Mouse (Mus musculus): ENCODE measurements around the gene Avp. TPM values are rescaled to one million over a fixed set of nuclear protein-coding genes. Genes with fewer than 3 reads are reported as not detected.
"Not testable (repeated sequence)": the region's sequence is repeated elsewhere in the genome, so short reads cannot be mapped to it uniquely, and the experiment has no call there.

Avp gene
- polyA plus RNA-seq, 1 experiment from 2014 or later: 49.3 TPM

DNA sequence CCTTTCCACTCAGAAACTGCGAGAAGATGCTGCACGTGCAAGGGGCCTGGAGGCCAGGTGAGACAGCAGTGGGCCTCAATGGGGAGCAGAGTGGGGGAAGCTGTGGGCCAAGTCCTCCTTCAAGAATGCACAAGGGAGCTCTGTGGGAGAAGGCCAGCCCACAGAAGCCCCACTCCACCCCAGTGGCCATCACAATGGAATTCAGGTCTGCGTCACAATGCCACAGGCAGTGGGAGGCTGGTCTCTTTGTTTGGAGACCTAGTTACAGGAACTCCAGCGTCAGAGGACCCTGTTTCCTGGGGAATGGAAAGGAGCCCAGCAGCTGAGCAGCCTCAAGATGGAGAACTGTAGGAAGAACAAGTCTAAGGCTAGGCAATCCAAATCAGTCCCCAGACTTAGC, 6.8 kb upstream of the Avp start:
- H3K9me3 ChIP-seq: no peaks in the 10 kb centered on the region
- no peak overlapping the region for H3K27ac ChIP-seq (replicated peaks)
- 63% methylated on average over 4 of the region's 4 CpGs for WGBS
- H3K4me2 ChIP-seq (replicated peaks): no peak overlapping the region
- H3K36me3 ChIP-seq: peaks cover 21% of the 10 kb centered on the region
- H3K27me3 ChIP-seq: 0 out of 2 replicates have a peak, but pooled peaks cover under 1% of the 10 kb centered on the region
- no peak for ATAC-seq (replicated peaks)
- no peak overlapping the region for H3K4me3 ChIP-seq
- H3K9ac ChIP-seq (replicated peaks): no peak overlapping the region
- no peaks in the 10 kb centered on the region for H3K4me1 ChIP-seq

DNA sequence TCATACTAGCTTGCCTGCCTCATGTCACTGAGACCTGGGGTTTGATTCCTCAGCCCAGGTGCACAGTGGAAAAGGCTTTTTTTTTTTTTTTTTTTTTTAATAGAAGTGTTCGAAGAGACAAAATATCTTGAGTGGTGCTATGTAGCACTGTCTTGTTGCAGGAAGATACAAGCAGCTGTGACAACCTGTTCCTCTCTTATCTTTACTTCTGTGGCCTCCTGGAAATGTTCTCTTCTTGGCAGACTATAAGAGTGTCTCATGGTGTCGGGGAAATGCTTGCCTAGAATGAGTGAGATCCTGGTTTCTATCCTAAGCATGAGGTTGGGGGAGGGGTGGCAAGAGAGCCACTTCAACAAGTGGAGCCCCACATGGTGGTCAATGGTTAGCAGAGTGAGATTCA, 6.0 kb upstream of the Avp start:
- ATAC-seq (replicated peaks): no peak
- H3K9ac ChIP-seq (replicated peaks): no peak overlapping the region
- no peak overlapping the region for H3K4me2 ChIP-seq (replicated peaks)
- no peaks in the 10 kb centered on the region for H3K4me1 ChIP-seq
- H3K4me3 ChIP-seq: no peak overlapping the region
- H3K36me3 ChIP-seq: peaks cover 19% of the 10 kb centered on the region
- no peaks in the 10 kb centered on the region for H3K9me3 ChIP-seq
- WGBS: 97% methylated on average over 2 of the region's 2 CpGs
- no peak overlapping the region for H3K27ac ChIP-seq (replicated peaks)
- 0 out of 2 replicates have a peak, but pooled peaks cover 5% of the 10 kb centered on the region for H3K27me3 ChIP-seq

- no peak for ATAC-seq (replicated peaks)
- H3K36me3 ChIP-seq: peaks cover 9% of the 10 kb centered on the region; the same call in 1 of the 2 replicates
- 90% methylated on average over 6 of the region's 6 CpGs for WGBS
These were observed 3.7 kb upstream of the Avp start for GRCm38 (mm10) chr2:130586016-130586415.

GRCm38 (mm10) chr2:130583902-130584560, 1.7 kb upstream of the Avp start:
- no peak overlapping the region for H3K9ac ChIP-seq (replicated peaks)
- 80% methylated on average over 10 of the region's 10 CpGs for WGBS
- no peak overlapping the region for H3K4me3 ChIP-seq
- ATAC-seq (replicated peaks): no peak
- no peaks in the 10 kb centered on the region for H3K9me3 ChIP-seq
- H3K4me2 ChIP-seq (replicated peaks): no peak overlapping the region
- no peak overlapping the region for H3K27ac ChIP-seq (replicated peaks)
- H3K27me3 ChIP-seq: peaks cover 40% of the 10 kb centered on the region
- H3K4me1 ChIP-seq: peaks cover 11% of the 10 kb centered on the region; the same call in 1 of the 2 replicates
- H3K36me3 ChIP-seq: no peaks in the 10 kb centered on the region

More at GRCm38 (mm10) chr2:130586016-130586415, 3.7 kb upstream of the Avp start:
- H3K9me3 ChIP-seq: no peaks in the 10 kb centered on the region
- H3K27ac ChIP-seq (replicated peaks): no peak overlapping the region
- H3K4me3 ChIP-seq: no peak overlapping the region
- H3K9ac ChIP-seq (replicated peaks): no peak overlapping the region
- peaks cover 1% of the 10 kb centered on the region; the same call in 1 of the 2 replicates for H3K4me1 ChIP-seq
- no peak overlapping the region for H3K4me2 ChIP-seq (replicated peaks)
- peaks cover 24% of the 10 kb centered on the region for H3K27me3 ChIP-seq

DNA sequence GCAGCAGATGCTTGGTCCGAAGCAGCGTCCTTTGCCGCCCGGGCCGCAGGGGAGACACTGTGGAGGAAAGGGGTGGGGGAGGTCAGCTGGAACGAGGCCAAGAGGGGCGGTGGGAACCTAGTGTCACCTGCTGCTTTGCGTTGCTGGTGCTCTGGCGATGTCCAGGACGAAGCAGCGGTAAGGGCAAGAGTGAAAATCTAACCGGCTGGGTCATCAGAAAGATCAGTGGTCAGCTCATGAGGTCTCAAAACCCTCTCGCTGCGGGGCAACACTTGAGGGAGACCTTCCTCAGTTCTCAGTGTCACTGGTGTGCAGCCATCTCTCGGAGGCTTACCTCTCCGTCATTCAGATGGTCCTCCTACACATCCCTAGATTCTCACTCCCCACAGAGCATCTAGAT, 1.2 kb downstream of the Avp start:
- Histone ChIP-seq H3K36me3 (no peaks in the 10 kb centered on the region), H3K27me3 (peaks cover 68% of the 10 kb centered on the region), H3K9me3 (no peaks in the 10 kb centered on the region), H3K9ac (replicated peaks) (no peak overlapping the region), H3K4me1 (peaks cover 26% of the 10 kb centered on the region), H3K4me2 (replicated peaks) (peak overlapping the region; percentile 43), H3K27ac (replicated peaks) (no peak overlapping the region), H3K4me3 (peak overlapping the region; percentile 23)
- WGBS: 2% methylated on average over 15 of the region's 16 CpGs
- no peak for ATAC-seq (replicated peaks)

DNA sequence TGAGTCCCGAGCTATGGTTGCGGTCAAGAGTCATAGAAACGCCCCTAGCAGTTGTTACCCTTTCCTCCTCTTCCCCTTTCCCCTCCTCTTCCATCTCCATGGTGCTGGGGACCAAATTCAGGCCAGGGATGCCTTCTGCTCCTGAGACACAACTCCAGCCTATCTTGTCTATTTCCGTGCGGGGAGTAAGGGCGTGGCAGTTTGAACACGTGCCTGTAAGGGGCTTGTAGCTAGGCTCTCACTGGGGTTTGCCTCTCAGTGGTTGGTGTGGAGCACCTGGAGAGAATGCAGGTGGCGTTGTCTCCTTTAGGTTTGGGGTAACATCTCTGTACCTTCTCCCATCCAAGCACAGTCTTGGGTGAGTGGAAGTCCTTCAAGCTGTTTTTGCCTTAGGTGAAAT, 2.6 kb downstream of the Avp start:
- Histone ChIP-seq H3K27me3 (peaks cover 81% of the 10 kb centered on the region), H3K4me2 (replicated peaks) (no peak overlapping the region), H3K4me3 (no peak overlapping the region), H3K9ac (replicated peaks) (no peak overlapping the region), H3K27ac (replicated peaks) (no peak overlapping the region), H3K4me1 (peaks cover 29% of the 10 kb centered on the region), H3K36me3 (no peaks in the 10 kb centered on the region), H3K9me3 (no peaks in the 10 kb centered on the region)
- ATAC-seq (replicated peaks): no peak
- 3% methylated on average over 8 of the region's 8 CpGs for WGBS

DNA sequence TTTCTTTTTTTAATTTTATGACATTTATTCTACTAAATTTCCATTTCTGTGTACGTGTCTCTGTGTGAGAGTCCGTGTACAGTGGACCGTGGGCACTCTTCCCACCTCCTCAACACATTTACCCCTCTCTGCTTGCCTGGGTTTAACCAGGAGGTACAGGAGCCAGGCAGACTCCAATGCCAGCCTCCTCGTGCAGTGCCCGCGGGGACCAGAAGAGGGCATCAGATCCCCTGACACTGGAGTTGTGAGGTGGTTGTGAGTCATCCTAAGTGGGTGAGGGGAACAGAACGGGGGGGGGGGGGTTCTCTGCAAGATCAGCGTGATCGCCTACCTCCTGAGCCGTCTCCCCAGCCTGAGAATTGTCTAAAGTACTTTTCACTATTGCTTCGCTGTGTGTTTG, 4.2 kb downstream of the Avp start:
- WGBS: 6% methylated on average over 11 of the region's 11 CpGs
- ATAC-seq (replicated peaks): no peak
- H3K36me3 ChIP-seq: no peaks in the 10 kb centered on the region
- no peak overlapping the region for H3K27ac ChIP-seq (replicated peaks)
- H3K9me3 ChIP-seq: no peaks in the 10 kb centered on the region
- peaks cover 74% of the 10 kb centered on the region for H3K27me3 ChIP-seq
- peaks cover 29% of the 10 kb centered on the region for H3K4me1 ChIP-seq
- H3K9ac ChIP-seq (replicated peaks): no peak overlapping the region
- H3K4me2 ChIP-seq (replicated peaks): no peak overlapping the region
- no peak overlapping the region for H3K4me3 ChIP-seq

DNA sequence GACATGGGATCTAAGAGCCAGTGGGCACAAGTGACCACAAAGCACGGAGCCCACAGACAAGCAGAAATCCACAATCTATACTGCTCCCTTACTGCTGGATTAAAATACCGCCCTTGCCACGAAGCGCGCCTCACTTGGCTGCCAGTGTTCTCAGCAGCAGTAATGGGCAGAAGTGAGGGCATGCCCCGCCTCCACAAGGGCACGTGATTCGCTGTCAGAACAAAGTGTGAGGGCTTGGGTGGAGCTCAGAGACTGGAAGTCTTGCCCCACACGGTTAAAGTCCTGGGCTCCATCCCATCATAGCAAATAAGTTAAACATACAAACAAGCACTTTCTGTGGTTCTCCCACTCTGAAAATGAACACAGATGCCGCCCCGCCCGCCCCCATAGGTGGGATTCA, 4.7 kb downstream of the Avp start:
- 5% methylated on average over 12 of the region's 12 CpGs for WGBS
- Histone ChIP-seq H3K36me3 (no peaks in the 10 kb centered on the region), H3K4me1 (peaks cover 29% of the 10 kb centered on the region), H3K4me3 (no peak overlapping the region), H3K4me2 (replicated peaks) (no peak overlapping the region; the same call in 1 of the 2 replicates), H3K9ac (replicated peaks) (no peak overlapping the region), H3K27ac (replicated peaks) (no peak overlapping the region), H3K27me3 (peaks cover 69% of the 10 kb centered on the region), H3K9me3 (no peaks in the 10 kb centered on the region)
- ATAC-seq (replicated peaks): no peak; the same call in 1 of the 2 replicates

DNA sequence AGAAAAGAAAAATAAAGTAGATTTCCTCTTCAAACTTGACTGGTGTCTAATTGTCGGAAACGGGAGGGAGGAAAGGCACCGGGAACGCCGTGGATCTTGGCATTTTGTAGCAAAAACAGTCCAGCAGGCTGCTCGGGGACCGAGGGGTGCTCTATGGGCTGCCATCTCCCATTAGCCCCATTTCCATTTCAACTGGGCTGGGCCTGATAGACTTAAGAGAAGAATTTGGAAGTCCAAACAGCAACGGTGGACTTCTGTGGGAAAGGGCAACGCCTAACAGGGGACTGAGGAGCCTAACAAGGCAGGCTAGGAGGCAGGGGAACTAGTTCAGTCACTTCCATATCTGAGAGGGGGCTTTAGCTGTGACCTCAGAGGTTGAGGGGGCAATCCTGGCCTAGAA, 5.3 kb downstream of the Avp start:
- no peak for ATAC-seq (replicated peaks)
- no peak overlapping the region for H3K9ac ChIP-seq (replicated peaks)
- no peaks in the 10 kb centered on the region for H3K36me3 ChIP-seq
- 5% methylated on average over 9 of the region's 9 CpGs for WGBS
- H3K4me2 ChIP-seq (replicated peaks): peak overlapping the region; percentile 44
- H3K4me3 ChIP-seq: peak overlapping the region; percentile 27
- no peaks in the 10 kb centered on the region for H3K9me3 ChIP-seq
- H3K4me1 ChIP-seq: peaks cover 29% of the 10 kb centered on the region
- H3K27ac ChIP-seq (replicated peaks): no peak overlapping the region
- peaks cover 63% of the 10 kb centered on the region for H3K27me3 ChIP-seq

- H3K9me3 ChIP-seq; H3K36me3 ChIP-seq; ATAC-seq (replicated peaks); H3K27ac ChIP-seq (replicated peaks): not testable (repeated sequence)
- Histone ChIP-seq H3K9ac (replicated peaks) (peak overlapping the region; percentile 24; the same call in 1 of the 2 replicates), H3K4me2 (replicated peaks) (peak overlapping the region; percentile 44), H3K4me3 (peak overlapping the region; percentile 27), H3K27me3 (peaks cover 58% of the 10 kb centered on the region), H3K4me1 (peaks cover 29% of the 10 kb centered on the region)
- WGBS: 3% methylated on average over 32 of the region's 32 CpGs
These were observed 5.8 kb downstream of the Avp start for GRCm38 (mm10) chr2:130576564-130576963.

GRCm38 (mm10) chr2:130575873-130576272, 6.5 kb downstream of the Avp start, which contains the start of gene Oxt:
TSS of gene Oxt (plus strand) at chr2:130576173.
- WGBS: 48% methylated on average over 9 of the region's 9 CpGs

DNA sequence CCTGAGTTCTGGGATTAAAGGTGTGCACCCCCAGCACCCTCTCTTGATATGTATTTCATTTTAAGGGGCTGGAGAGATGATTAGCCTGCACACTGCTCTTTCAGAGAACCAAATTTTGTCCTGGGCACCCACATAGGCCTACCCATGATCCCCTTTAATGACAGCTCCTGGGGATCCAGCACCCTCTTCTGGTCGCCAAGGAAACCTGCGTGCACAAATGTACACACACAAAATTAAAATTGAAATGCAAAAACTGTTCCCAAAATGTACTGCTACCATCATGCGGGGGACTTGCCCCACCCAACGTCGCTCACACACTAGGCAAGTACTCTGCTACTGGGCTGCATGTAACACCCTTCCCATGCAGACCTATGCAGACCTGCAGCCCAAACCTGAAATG, 7.4 kb downstream of the Avp start:
- H3K9me3 ChIP-seq: no peaks in the 10 kb centered on the region
- H3K36me3 ChIP-seq: no peaks in the 10 kb centered on the region
- WGBS: 82% methylated on average over 5 of the region's 5 CpGs
- no peak overlapping the region for H3K27ac ChIP-seq (replicated peaks)
- H3K4me2 ChIP-seq (replicated peaks): no peak overlapping the region
- peaks cover 18% of the 10 kb centered on the region for H3K4me1 ChIP-seq
- no peak overlapping the region for H3K9ac ChIP-seq (replicated peaks)
- ATAC-seq (replicated peaks): no peak
- H3K4me3 ChIP-seq: no peak overlapping the region
- H3K27me3 ChIP-seq: peaks cover 50% of the 10 kb centered on the region

More at GRCm38 (mm10) chr2:130575873-130576272, 6.5 kb downstream of the Avp start, which contains the start of gene Oxt:
- H3K4me1 ChIP-seq: peaks cover 26% of the 10 kb centered on the region
- ATAC-seq (replicated peaks): no peak
- peak within 1 kb of the TSS; percentile 44 for H3K4me2 ChIP-seq (replicated peaks)
- peak within 1 kb of the TSS; percentile 24; the same call in 1 of the 2 replicates for H3K9ac ChIP-seq (replicated peaks)
- no peak within 1 kb of the TSS for H3K27ac ChIP-seq (replicated peaks)
- H3K9me3 ChIP-seq: no peaks in the 10 kb centered on the region
- no peaks in the 10 kb centered on the region for H3K36me3 ChIP-seq
- peak within 1 kb of the TSS; percentile 27 for H3K4me3 ChIP-seq
- peaks cover 57% of the 10 kb centered on the region for H3K27me3 ChIP-seq

DNA sequence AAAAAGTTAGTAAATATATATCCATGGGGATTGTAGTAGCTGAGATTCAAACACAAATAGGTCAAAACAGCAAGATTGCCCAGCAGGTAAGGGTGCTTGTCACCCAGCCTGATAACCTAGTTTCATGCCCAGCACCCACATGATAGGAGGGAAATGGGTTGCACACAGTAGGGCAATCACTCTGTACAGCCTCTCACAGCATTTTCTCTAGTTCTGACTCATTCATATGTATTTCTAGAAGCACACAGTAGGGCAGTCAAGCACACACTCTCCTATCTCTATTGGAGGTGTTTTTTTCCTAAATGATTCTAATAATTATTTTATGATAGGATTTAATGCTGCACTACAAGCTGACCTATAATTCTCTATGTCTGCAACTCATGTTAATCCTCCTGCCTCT, 12.4 kb downstream of the Avp start:
- Histone ChIP-seq H3K9me3 (no peaks in the 10 kb centered on the region), H3K4me2 (replicated peaks) (no peak overlapping the region), H3K9ac (replicated peaks) (no peak overlapping the region), H3K4me1 (peaks cover 8% of the 10 kb centered on the region), H3K36me3 (peaks cover 14% of the 10 kb centered on the region), H3K27me3 (peaks cover under 1% of the 10 kb centered on the region; the same call in 1 of the 2 replicates), H3K4me3 (no peak overlapping the region), H3K27ac (replicated peaks) (no peak overlapping the region)
- ATAC-seq (replicated peaks): no peak
